Mouse (Mus musculus): Measurements from ENCODE around the gene Fbxl16. TPM values are rescaled to one million over a fixed set of nuclear protein-coding genes. Genes with fewer than 3 reads are reported as not detected.

The Fbxl16 gene
- polyA plus RNA-seq, 1 experiment = 3.6 TPM

- H3K27ac ChIP-seq (ENCODE audit: insufficient read depth, low read depth, low read length) = no peak overlapping the region
These were observed 60.6 kb downstream of the Fbxl16 start for GRCm38 (mm10) chr17:25869498-25869897.

GRCm38 (mm10) chr17:25869954-25870353 lies 61.1 kb downstream of the Fbxl16 start:
- no peak for DNase-seq
- no peak overlapping the region for H3K4me3 ChIP-seq (ENCODE audit: insufficient read depth, low read depth, low read length)
- H3K4me1 ChIP-seq (ENCODE audit: control insufficient read depth, insufficient read depth, low read length) = peaks cover 21% of the 10 kb centered on the region; the same call in 1 of the 2 replicates
- H3K27me3 ChIP-seq (replicated peaks; ENCODE audit: control insufficient read depth, insufficient read depth, low read length) = no peaks in the 10 kb centered on the region
- TF ChIP-seq CTCF (conservative IDR thresholded peaks at IDR 0.05; ENCODE audit: insufficient read depth, insufficient read length, low read depth, low read length) = no peak
- no peak for TF ChIP-seq POLR2A (IDR thresholded peaks at IDR 0.05; ENCODE audit: low read depth, low read length)
- no peak overlapping the region for H3K27ac ChIP-seq (ENCODE audit: insufficient read depth, low read depth, low read length)
- WGBS = 85% methylated on average over 2 of the region's 2 CpGs
- H3K36me3 ChIP-seq (ENCODE audit: control insufficient read depth, insufficient read depth, low read length) = no peaks in the 10 kb centered on the region

More at GRCm38 (mm10) chr17:25869498-25869897, 60.6 kb downstream of the Fbxl16 start:
- Histone ChIP-seq H3K4me3 (ENCODE audit: insufficient read depth, low read depth, low read length) (no peak overlapping the region), H3K36me3 (ENCODE audit: control insufficient read depth, insufficient read depth, low read length) (no peaks in the 10 kb centered on the region), H3K27me3 (replicated peaks; ENCODE audit: control insufficient read depth, insufficient read depth, low read length) (no peaks in the 10 kb centered on the region), H3K4me1 (ENCODE audit: control insufficient read depth, insufficient read depth, low read length) (peaks cover 23% of the 10 kb centered on the region; the same call in 1 of the 2 replicates)
- no peak for DNase-seq
- WGBS = 88% methylated on average over 8 of the region's 8 CpGs
- no peak for TF ChIP-seq POLR2A (IDR thresholded peaks at IDR 0.05; ENCODE audit: low read depth, low read length)

Other genes with a start within 250 kb of the Fbxl16 start
- gene Sox8, start 238.4 kb upstream of the Fbxl16 start, polyA plus RNA-seq (2012; rRNA removed) = 0.70 and 0.76 TPM in 2 replicates
- gene Lmf1, start 230.0 kb upstream of the Fbxl16 start, polyA plus RNA-seq (2012; rRNA removed) = 31.6 and 35.4 TPM in 2 replicates
- gene Gng13, start 91.9 kb upstream of the Fbxl16 start, polyA plus RNA-seq (2012; rRNA removed) = not detected in 2 replicates
- 0.75 and 1.5 TPM in 2 replicates for gene Chtf18, start 81.7 kb upstream of the Fbxl16 start, polyA plus RNA-seq (2012; rRNA removed)
- 20.7 and 26.4 TPM in 2 replicates for gene Rpusd1, start 81.4 kb upstream of the Fbxl16 start, polyA plus RNA-seq (2012; rRNA removed)
- gene Mslnl, start 73.0 kb upstream of the Fbxl16 start, polyA plus RNA-seq (2012; rRNA removed) = 0.10 TPM in 1 of 2 replicates, not detected in the other
- gene Msln, start 54.7 kb upstream of the Fbxl16 start, polyA plus RNA-seq (2012; rRNA removed) = 3.3 and 3.9 TPM in 2 replicates
- 47.5 and 50.5 TPM in 2 replicates for gene Narfl, start 35.3 kb upstream of the Fbxl16 start, polyA plus RNA-seq (2012; rRNA removed)
- 58.9 and 62.8 TPM in 2 replicates for gene Haghl, start 23.4 kb upstream of the Fbxl16 start, polyA plus RNA-seq (2012; rRNA removed)
- 0.06 and 0.12 TPM in 2 replicates for gene Ccdc78, start 22.5 kb upstream of the Fbxl16 start, polyA plus RNA-seq (2012; rRNA removed)
- 152 and 158 TPM in 2 replicates for gene Fam173a, start 16.2 kb upstream of the Fbxl16 start, polyA plus RNA-seq (2012; rRNA removed)
- 0.64 TPM in 1 of 2 replicates, not detected in the other for gene AC134908.4, start 13.4 kb upstream of the Fbxl16 start, polyA plus RNA-seq (2012; rRNA removed)
- 50.1 and 61.3 TPM in 2 replicates for gene Metrn, start 11.9 kb upstream of the Fbxl16 start, polyA plus RNA-seq (2012; rRNA removed)
- gene Wdr24, start 14.5 kb downstream of the Fbxl16 start, polyA plus RNA-seq (2012; rRNA removed) = 34.9 and 42.1 TPM in 2 replicates
- gene Jmjd8, start 19.8 kb downstream of the Fbxl16 start, polyA plus RNA-seq (2012; rRNA removed) = 132 and 139 TPM in 2 replicates
- gene Stub1, start 24.3 kb downstream of the Fbxl16 start, polyA plus RNA-seq (2012; rRNA removed) = 140 and 144 TPM in 2 replicates
- gene Rhbdl1, start 28.2 kb downstream of the Fbxl16 start, polyA plus RNA-seq (2012; rRNA removed) = 9.2 and 13.9 TPM in 2 replicates
- gene Gm20683, start 32.7 kb downstream of the Fbxl16 start, polyA plus RNA-seq (2012; rRNA removed) = 26.3 and 50.3 TPM in 2 replicates
- 133 and 147 TPM in 2 replicates for gene Rhot2, start 35.8 kb downstream of the Fbxl16 start, polyA plus RNA-seq (2012; rRNA removed)
- gene Wdr90, start 52.4 kb downstream of the Fbxl16 start, polyA plus RNA-seq (2012; rRNA removed) = 23.8 and 25.5 TPM in 2 replicates
- 258 and 286 TPM in 2 replicates for gene Mcrip2, start 59.7 kb downstream of the Fbxl16 start, polyA plus RNA-seq (2012; rRNA removed)
- gene Mettl26, start 66.0 kb downstream of the Fbxl16 start, polyA plus RNA-seq (2012; rRNA removed) = 509 and 656 TPM in 2 replicates
- gene Wfikkn1, start 71.8 kb downstream of the Fbxl16 start, polyA plus RNA-seq (2012; rRNA removed) = 0.31 and 0.42 TPM in 2 replicates
- 31.3 and 34.8 TPM in 2 replicates for gene Rab40c, start 110.6 kb downstream of the Fbxl16 start, polyA plus RNA-seq (2012; rRNA removed)
- gene Pigq, start 135.9 kb downstream of the Fbxl16 start, polyA plus RNA-seq (2012; rRNA removed) = 236 and 270 TPM in 2 replicates
- 16.0 and 21.0 TPM in 2 replicates for gene Nhlrc4, start 135.9 kb downstream of the Fbxl16 start, polyA plus RNA-seq (2012; rRNA removed)
- 7.2 and 8.3 TPM in 2 replicates for gene A930017K11Rik, start 143.5 kb downstream of the Fbxl16 start, polyA plus RNA-seq (2012; rRNA removed)
- 24.0 and 31.6 TPM in 2 replicates for gene Capn15, start 176.7 kb downstream of the Fbxl16 start, polyA plus RNA-seq (2012; rRNA removed)

Data from kidney, adult 2 months (tissue).